In the genomic region with DNA sequence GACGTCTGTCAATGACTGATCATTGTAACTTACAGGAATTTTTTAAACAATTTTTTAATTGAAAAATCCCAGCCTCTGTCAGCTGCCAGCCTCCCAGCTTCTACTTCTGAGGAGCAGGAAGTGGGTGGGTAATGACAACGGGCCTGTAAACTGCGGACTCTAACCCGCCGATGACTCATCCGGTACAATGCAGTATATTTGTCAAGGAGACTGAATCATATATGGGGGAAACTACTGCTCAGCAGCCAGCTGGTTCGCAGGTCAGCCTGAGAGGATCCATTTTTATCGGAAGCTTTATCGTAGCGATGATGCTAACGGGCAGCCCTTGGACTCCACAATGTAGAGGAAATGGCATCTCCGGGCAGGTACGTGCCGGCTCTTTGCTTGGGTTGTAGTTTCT, we compare ENCODE assay signal across 8 mouse cellular contexts. TPM values are rescaled to one million over a fixed set of nuclear protein-coding genes. Genes with fewer than 3 reads are reported as not detected.
DNase-seq lines count a peak whose midpoint lies in the region; ATAC-seq and TF ChIP-seq lines count a peak whose summit lies in the region.

No protein-coding gene starts in this region.

- TF ChIP-seq CTCF in heart, postnatal 0 days (IDR thresholded peaks at IDR 0.05; ENCODE audit: low read depth), result no peak

- no peaks in the 10 kb centered on the region for H3K27me3 ChIP-seq in heart, postnatal 0 days (ENCODE audit: control insufficient read depth, insufficient read depth, low read length)
- H3K27me3 ChIP-seq in midbrain, embryonic 13.5 days, result no peaks in the 10 kb centered on the region

- WGBS in heart, postnatal 0 days, result 48% methylated on average over 14 of the region's 14 CpGs
- WGBS in midbrain, embryonic 13.5 days, result 89% methylated on average over 14 of the region's 14 CpGs

- no peaks in the 10 kb centered on the region for H3K9me3 ChIP-seq in heart, postnatal 0 days (replicated peaks; ENCODE audit: control insufficient read depth, low read length)
- no peaks in the 10 kb centered on the region for H3K9me3 ChIP-seq in midbrain, embryonic 13.5 days

- no peaks in the 10 kb centered on the region for H3K36me3 ChIP-seq in heart, postnatal 0 days (replicated peaks; ENCODE audit: control insufficient read depth, insufficient read depth, low read length)
- no peaks in the 10 kb centered on the region for H3K36me3 ChIP-seq in midbrain, embryonic 13.5 days

- peaks cover 34% of the 10 kb centered on the region for H3K4me1 ChIP-seq in heart, postnatal 0 days (ENCODE audit: control insufficient read depth, insufficient read depth)
- peaks cover 17% of the 10 kb centered on the region; the same call in 1 of the 2 replicates for H3K4me1 ChIP-seq in midbrain, embryonic 13.5 days (replicated peaks)

- TF ChIP-seq EP300 in heart, postnatal 0 days (IDR thresholded peaks at IDR 0.05; ENCODE audit: low read depth), result no peak

- peak; percentile 49; the same call in 1 of the 2 replicates for ATAC-seq in heart, postnatal 0 days (ENCODE audit: insufficient read depth, low read depth)
- no peak for ATAC-seq in midbrain, embryonic 13.5 days

- peak; percentile 75 for DNase-seq in adrenal gland, adult 2 months
- no peak for DNase-seq in adrenal gland, adult 18-20 months (ENCODE audit: low spot score in 2 of 2)
- peak; percentile 82 for DNase-seq in right cerebral cortex, adult 18-20 months
- no peak for DNase-seq in right cerebral cortex, postnatal 4 days
- DNase-seq in heart, postnatal 0 days (ENCODE audit: low spot score), result peak; percentile 47
- peak; percentile 45 for DNase-seq in lung, postnatal 14 days
- DNase-seq in yolk sac, embryonic 10.5 days (ENCODE audit: low spot score), result peak; percentile 74

- no peak overlapping the region for H3K9ac ChIP-seq in heart, postnatal 0 days (replicated peaks; ENCODE audit: low read depth, low read length)
- no peak overlapping the region for H3K9ac ChIP-seq in midbrain, embryonic 13.5 days (replicated peaks)

- H3K4me3 ChIP-seq in heart, postnatal 0 days (ENCODE audit: low read depth, low read length), result peak overlapping the region; percentile 9; the same call in 1 of the 2 replicates
- H3K4me3 ChIP-seq in midbrain, embryonic 13.5 days (replicated peaks), result no peak overlapping the region

- peak overlapping the region; percentile 47 for H3K4me2 ChIP-seq in heart, postnatal 0 days (ENCODE audit: low read depth, low read length)
- H3K4me2 ChIP-seq in midbrain, embryonic 13.5 days (replicated peaks), result no peak overlapping the region

- H3K27ac ChIP-seq in heart, postnatal 0 days (ENCODE audit: low read depth), result peak overlapping the region; percentile 52
- no peak overlapping the region for H3K27ac ChIP-seq in midbrain, embryonic 13.5 days

RNA-seq across cellular contexts. Expression of gene Spred2, which starts 55.2 kb away (rescaled TPM):
- 10 to 100 TPM; 27.5 to 34.0 TPM for total RNA-seq in adrenal gland, adult 2 months (2021)
- 26.3 and 36.6 TPM in 2 replicates for polyA plus RNA-seq in adrenal gland, adult 2 months (2012; rRNA removed)
- 10 to 100 TPM; 21.4 to 33.5 TPM for total RNA-seq in adrenal gland, adult 18-20 months (2021)
- total RNA-seq in heart, postnatal 0 days (2014; rRNA removed; ENCODE audit: low replicate concordance), result 7.5 and 8.2 TPM in 2 replicates
- 3.2 TPM in 2 replicates for polyA plus RNA-seq in heart, postnatal 0 days (2015; fragmentation: Nextera tagmentation; extraction: Ambion mirVana)
- 4.9 and 5.5 TPM in 2 replicates for polyA plus RNA-seq in midbrain, embryonic 13.5 days (2015; fragmentation: Nextera tagmentation; extraction: Ambion mirVana)

Comparison
In these comparisons a context has a peak if more than half of its experiments do, and no peak if none do; other contexts are left out.
1. DNase-seq: peak in adrenal gland, adult 2 months (single experiment), right cerebral cortex, adult 18-20 months (single experiment), heart, postnatal 0 days (single experiment), lung, postnatal 14 days (single experiment) and yolk sac, embryonic 10.5 days (single experiment); none in adrenal gland, adult 18-20 months (0 of 2) and right cerebral cortex, postnatal 4 days (single experiment).